Mouse (Mus musculus) retina, adult 2 months (tissue): ENCODE data around the gene Scnn1a.

Experiments used
- DNase-seq: peaks from one replicate; pipeline ENCODE4 v3.0.0-alpha.2; 2012; ENCODE audit warnings: low read depth, low spot score

The Scnn1a gene

DNA sequence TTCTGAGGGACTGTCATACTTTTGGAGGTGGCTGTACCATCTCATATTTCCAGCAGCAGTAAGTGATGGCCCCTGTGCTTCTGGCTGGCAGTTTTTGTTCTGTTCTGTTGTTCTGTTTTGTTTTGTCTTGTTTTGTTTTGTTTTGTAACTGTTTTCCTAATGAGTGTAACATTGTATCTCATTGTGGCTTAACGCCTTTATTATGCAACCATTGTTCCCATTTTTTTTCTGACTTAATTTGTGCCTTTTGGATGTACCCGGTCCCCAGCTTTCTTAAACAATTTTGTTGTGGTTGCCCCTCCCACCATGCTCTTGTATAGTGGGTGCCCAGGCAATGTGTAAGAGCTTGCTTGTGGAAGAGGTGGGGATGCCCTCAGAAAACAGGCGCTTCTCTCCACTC, 21.7 kb downstream of the Scnn1a start:
- no peak for DNase-seq

GRCm38 (mm10) chr6:125344084-125344483, 23.6 kb downstream of the Scnn1a start:
- no peak for DNase-seq

- DNase-seq: no peak
Measured at GRCm38 (mm10) chr6:125344866-125345265, 24.4 kb downstream of the Scnn1a start.

GRCm38 (mm10) chr6:125345625-125346024, 25.2 kb downstream of the Scnn1a start:
- DNase-seq: no peak

DNA sequence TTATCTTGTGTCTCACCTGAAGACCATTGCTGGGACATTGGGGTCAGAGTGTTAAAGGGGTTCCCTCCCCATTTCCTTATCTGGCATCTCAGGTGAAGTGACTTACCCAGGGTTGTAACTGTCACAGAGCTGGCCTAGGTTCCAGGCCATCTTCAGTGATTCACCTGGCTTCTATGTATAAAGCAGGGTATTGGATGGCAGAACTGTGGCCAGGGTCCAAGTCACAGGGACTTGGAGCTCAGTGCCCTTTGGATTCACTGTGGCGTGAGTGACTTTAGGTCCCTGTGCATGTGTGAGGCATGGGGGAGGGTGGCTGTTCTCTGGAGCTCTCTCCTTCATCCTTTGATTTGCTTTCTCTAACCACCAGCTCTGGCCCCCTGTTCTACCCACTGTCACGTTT, 25.6 kb downstream of the Scnn1a start:
- no peak for DNase-seq

DNA sequence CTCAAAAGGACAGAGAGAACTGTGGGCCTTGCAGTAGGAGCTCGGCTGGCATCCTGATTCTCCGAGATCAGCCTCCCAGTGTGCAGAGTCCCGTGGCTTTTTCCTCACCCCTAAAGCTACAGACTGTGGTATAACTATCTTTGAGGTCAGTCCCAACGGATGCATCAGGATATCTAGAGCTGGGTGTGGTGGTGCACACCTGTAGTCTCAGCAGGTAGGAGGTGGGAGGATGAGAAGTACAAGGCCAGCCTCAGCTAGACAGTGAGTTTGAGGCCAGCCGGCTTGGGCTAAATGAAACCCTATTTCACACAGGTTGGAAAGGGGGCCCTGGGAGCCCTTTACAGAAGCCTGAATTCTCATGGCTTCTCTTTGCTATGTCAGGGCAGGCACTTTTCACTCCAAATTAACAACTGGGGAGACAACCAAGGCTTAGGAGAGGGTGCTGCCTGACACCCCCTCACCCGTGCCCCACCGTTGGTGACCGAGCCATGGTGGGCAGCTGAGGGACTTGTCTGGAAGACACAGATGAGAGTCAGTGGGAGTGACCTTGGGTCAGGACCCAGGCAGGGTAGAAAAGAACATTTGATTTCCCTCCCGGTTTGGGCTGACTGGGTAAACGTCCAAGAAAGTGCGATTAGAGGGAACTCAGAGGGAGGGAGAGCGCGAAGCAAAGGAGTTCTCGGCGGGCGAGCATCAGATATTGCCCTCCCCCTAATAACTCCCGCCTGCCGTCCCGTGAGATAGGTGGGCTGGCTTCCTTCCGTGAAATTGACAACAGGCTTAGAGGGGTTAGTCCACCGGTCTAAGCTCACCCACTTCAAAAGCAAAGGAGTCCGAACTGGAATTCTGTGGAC, 28.5 kb downstream of the Scnn1a start, which contains the start of gene Tnfrsf1a:
Tnfrsf1a (plus strand) TSS at position 642 of the 854 bp plus-strand sequence.
- DNase-seq: no peak

- DNase-seq: no peak
Measured at GRCm38 (mm10) chr6:125349575-125350230, 29.2 kb downstream of the Scnn1a start.

DNA sequence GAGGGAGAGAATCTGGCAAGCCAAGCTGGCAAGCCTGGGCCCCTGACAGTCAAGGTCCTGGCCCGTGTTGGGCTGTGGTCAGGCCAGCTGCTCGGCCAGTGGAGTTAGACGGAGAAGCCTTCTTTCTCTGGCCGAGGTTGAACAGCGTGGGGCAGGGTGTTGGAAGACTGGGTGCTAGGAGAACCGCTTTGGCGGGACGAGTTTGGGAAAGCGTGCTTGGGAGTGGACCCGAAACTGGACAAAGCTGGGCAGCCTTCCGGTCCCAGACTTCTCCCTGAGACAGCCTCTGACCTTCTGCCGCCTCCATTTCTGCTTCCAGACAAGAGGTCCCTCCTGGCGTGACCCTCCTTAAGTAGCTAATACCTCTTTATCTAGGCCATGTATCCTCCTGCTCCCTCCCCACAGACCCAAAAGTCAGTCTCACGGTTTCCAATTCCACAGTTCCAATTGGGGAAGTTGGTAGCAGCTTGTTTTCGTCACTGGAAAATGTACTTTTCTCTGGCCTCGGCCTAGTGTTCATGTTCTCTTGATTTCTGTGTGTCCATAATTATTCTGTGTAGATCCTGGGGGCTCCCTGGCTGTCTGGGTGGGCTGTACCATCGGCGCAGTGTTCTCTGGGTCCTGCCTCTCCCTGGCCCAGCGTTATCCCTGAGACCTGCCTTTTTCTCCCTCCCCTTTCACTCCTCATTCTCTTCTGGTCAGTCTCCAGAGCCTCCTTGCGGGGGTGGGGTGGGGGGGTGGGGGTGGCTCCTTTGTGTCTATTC, 30.0 kb downstream of the Scnn1a start:
- no peak for DNase-seq

GRCm38 (mm10) chr6:125350995-125351324, 30.5 kb downstream of the Scnn1a start:
- DNase-seq: no peak

- DNase-seq: no peak
Measured at GRCm38 (mm10) chr6:125351368-125352045, 31.0 kb downstream of the Scnn1a start.

DNA sequence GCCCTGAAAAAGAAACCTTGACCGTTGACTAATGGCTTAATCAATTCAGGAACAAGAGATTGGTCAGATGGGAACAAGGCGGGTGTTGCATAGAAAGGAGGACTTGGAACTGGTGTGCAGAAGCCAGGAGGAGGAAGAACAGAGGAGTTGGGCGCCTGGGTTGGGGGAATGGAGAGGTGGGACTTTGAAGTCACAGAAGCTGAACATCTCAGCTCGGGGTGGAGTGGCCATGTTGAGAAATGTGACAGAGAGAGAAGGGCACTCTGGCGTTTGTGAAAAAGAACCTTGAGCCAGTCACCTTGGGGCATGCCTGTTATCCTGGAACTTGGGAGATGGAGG, 31.6 kb downstream of the Scnn1a start:
- no peak for DNase-seq

GRCm38 (mm10) chr6:125352811-125353210, 32.4 kb downstream of the Scnn1a start:
- no peak for DNase-seq

DNA sequence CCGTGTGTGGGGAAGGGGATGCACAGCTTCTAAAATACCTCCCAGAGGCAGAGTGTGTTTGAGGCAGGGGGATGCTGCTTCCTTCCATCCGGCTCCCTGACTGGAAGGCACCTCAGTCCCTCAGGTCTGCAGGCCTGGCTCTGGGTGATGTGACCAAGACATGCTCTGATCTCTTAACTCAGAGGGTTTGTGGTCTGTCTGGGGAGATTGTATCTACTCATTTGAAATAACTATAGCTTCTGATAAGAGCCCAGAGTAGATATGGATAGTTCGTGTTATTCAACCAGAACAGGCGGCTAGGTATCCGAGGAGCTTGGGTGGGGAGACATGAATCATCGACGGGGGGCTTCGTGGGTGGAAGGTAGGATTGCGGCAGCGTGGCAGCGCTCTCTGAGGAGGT, 32.8 kb downstream of the Scnn1a start:
- DNase-seq: no peak

GRCm38 (mm10) chr6:125353655-125354054, 33.2 kb downstream of the Scnn1a start:
- no peak for DNase-seq

DNA sequence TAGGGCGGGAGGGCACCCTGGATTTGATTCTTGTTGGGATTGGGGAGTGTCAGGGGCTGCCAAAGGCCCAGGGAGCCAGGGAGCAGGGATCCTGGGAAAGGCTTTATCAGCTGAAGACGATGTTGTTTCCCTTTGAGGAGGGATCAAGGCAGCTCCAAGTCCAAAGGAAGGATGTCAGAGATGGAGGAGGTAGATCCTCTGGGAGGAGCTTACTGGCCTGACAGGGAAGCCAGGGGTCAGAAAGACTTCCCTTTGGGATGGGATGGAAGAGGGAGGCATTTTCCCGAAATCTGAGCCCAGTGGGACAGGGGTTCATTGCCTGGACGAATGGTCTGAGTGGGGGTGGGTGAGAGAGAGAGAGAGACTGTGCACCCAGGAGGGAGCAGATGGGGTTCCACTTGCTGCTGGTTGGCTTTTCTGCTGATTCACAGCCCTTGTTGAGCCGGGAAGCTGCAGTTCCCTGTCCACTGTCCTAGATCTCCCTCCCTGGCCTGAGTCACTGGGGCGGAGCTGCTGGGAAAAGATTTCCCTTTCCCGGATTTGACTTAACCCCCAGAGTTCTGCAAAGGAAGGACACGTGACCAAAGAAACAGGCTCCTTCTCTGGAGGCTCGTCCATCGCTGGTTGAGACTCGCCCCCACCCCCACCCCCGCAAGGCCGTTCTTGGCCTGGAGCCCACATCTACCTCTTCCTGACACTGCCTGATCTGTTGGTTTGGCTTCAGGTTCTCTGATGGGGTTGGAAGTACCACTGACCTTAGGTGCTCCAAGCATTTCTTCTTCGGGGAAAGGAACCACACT, 34.1 kb downstream of the Scnn1a start:
- DNase-seq: no peak

- DNase-seq: no peak
Measured at GRCm38 (mm10) chr6:125355197-125355741, 34.8 kb downstream of the Scnn1a start.

- DNase-seq: no peak
Measured at GRCm38 (mm10) chr6:125356264-125356663, 35.8 kb downstream of the Scnn1a start.

- DNase-seq: no peak
Measured at GRCm38 (mm10) chr6:125357334-125357733, 36.9 kb downstream of the Scnn1a start.

DNA sequence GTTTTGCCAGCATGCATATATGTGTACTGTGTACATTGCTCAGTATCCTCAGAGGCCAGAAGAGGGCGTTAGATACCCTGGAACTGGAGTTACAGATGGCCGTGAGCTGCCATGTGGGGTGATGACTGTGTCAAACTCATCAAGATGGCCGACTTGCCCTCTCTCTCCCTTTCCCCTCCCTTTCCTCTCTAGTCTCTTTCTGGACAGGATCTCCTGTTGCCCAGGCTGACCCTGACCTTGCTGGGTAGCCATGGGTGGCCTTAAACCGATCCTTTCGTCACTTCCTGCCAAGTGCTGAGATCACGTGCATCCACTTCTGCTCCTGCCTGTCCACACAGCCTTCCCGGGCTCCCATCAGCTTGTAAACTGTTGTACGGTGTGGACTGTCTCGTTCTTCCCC, 39.5 kb downstream of the Scnn1a start:
- no peak for DNase-seq

DNA sequence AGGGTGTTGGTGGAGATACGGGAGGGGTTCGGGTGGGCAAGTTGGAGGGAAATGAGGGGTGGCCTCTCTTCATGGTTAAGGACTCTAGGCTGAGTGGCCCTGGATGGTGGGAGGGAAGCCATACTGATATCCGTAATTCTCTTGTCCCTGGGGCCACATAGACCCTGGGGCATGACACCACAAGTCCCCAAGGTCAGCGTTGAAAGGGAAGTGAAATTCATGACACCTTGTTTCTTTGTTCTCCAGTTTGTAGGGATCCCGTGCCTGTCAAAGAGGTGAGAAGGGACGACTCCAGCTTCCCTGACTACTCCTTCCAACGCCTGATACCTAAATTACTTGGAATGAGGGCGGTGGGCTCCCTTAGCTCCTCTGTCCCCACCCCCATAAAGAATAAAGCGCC, 40.4 kb downstream of the Scnn1a start:
- no peak for DNase-seq
